Comparison of ENCODE assay signal across 9 mouse cellular contexts in genomic region chr11:88288805-88289340, GRCm38 (mm10). TPM values are rescaled to one million over a fixed set of nuclear protein-coding genes. Genes with fewer than 3 reads are reported as not detected.
DNase-seq lines count a peak whose midpoint lies in the region; ATAC-seq and TF ChIP-seq lines count a peak whose summit lies in the region.
"Had no signal": no experiment of that assay in that cellular context is flagged by ENCODE, and none has a peak within 500 bp of the region (broad histone marks: within the 10 kb centered on the region; RNA-seq: fewer than 3 reads in every experiment).

No protein-coding gene starts in this region.

- no peak overlapping the region; the same call in 1 of the 2 replicates for H3K27ac ChIP-seq in kidney, embryonic 16.5 days (ENCODE audit: low read length)
- H3K27ac ChIP-seq in cortical plate, adult 2 months (ENCODE audit: insufficient read depth, low read length): no peak overlapping the region
- H3K27ac ChIP-seq in forebrain, embryonic 16.5 days (ENCODE audit: low read length): peak overlapping the region; percentile 10; the same call in 1 of the 2 replicates
- 0 out of 2 replicates have a peak overlapping the region, but pooled peaks have one; percentile 41 for H3K27ac ChIP-seq in midbrain, embryonic 14.5 days (replicated peaks; ENCODE audit: low read depth, low read length)
- H3K27ac ChIP-seq: macrophage had no signal

- no peak overlapping the region for H3K4me2 ChIP-seq in kidney, embryonic 16.5 days (replicated peaks; ENCODE audit: low read depth, low read length)
- H3K4me2 ChIP-seq in forebrain, embryonic 16.5 days (ENCODE audit: low read length): no peak overlapping the region
- no peak overlapping the region for H3K4me2 ChIP-seq in midbrain, embryonic 14.5 days (ENCODE audit: low read length)

- H3K9ac ChIP-seq in kidney, embryonic 16.5 days (replicated peaks; ENCODE audit: low read length): no peak overlapping the region
- H3K9ac ChIP-seq in forebrain, embryonic 16.5 days (replicated peaks; ENCODE audit: low read depth, low read length): no peak overlapping the region; the same call in 1 of the 2 replicates
- no peak overlapping the region for H3K9ac ChIP-seq in midbrain, embryonic 14.5 days (replicated peaks; ENCODE audit: low read length)

- no peaks in the 10 kb centered on the region for H3K27me3 ChIP-seq in kidney, embryonic 16.5 days (ENCODE audit: insufficient read depth, low read length)
- no peaks in the 10 kb centered on the region for H3K27me3 ChIP-seq in forebrain, embryonic 16.5 days (replicated peaks; ENCODE audit: control insufficient read depth, insufficient read depth, low read length)
- no peaks in the 10 kb centered on the region for H3K27me3 ChIP-seq in midbrain, embryonic 14.5 days (ENCODE audit: control insufficient read depth, insufficient read depth, low read length)

- H3K4me1 ChIP-seq in kidney, embryonic 16.5 days (ENCODE audit: insufficient read depth, low read length): peaks cover 35% of the 10 kb centered on the region
- no peaks in the 10 kb centered on the region for H3K4me1 ChIP-seq in cortical plate, adult 2 months (ENCODE audit: control insufficient read depth, insufficient read depth, low read length)
- peaks cover 11% of the 10 kb centered on the region for H3K4me1 ChIP-seq in forebrain, embryonic 16.5 days (replicated peaks; ENCODE audit: control insufficient read depth, insufficient read depth, low read length)
- H3K4me1 ChIP-seq in midbrain, embryonic 14.5 days (ENCODE audit: control insufficient read depth, insufficient read depth, low read length): peaks cover 13% of the 10 kb centered on the region

- no peak overlapping the region for H3K4me3 ChIP-seq in kidney, embryonic 16.5 days (ENCODE audit: low read length)
- H3K4me3 ChIP-seq in cortical plate, adult 2 months (ENCODE audit: insufficient read depth, low read length): no peak overlapping the region
- H3K4me3 ChIP-seq in forebrain, embryonic 16.5 days (replicated peaks; ENCODE audit: low read length): no peak overlapping the region
- H3K4me3 ChIP-seq in midbrain, embryonic 14.5 days (replicated peaks; ENCODE audit: low read depth, low read length): no peak overlapping the region

- H3K36me3 ChIP-seq in kidney, embryonic 16.5 days (ENCODE audit: insufficient read depth, low read length): no peaks in the 10 kb centered on the region
- H3K36me3 ChIP-seq in forebrain, embryonic 16.5 days (ENCODE audit: control insufficient read depth, insufficient read depth): no peaks in the 10 kb centered on the region
- no peaks in the 10 kb centered on the region for H3K36me3 ChIP-seq in midbrain, embryonic 14.5 days (ENCODE audit: control insufficient read depth, insufficient read depth, low read length)

- 29% methylated on average over 12 of the region's 12 CpGs for WGBS in kidney, embryonic 16.5 days
- WGBS in forebrain, embryonic 16.5 days: 43% methylated on average over 12 of the region's 12 CpGs
- WGBS in midbrain, embryonic 14.5 days: 62% methylated on average over 12 of the region's 12 CpGs

- ATAC-seq in kidney, embryonic 16.5 days (ENCODE audit: low FRiP score, low TSS enrichment): peak; percentile 28; the same call in 1 of the 2 replicates
- peak; percentile 54 for ATAC-seq in forebrain, embryonic 16.5 days
- ATAC-seq in midbrain, embryonic 14.5 days (ENCODE audit: low FRiP score, low TSS enrichment): no peak

- H3K9me3 ChIP-seq in kidney, embryonic 16.5 days (ENCODE audit: low read length): no peaks in the 10 kb centered on the region
- H3K9me3 ChIP-seq in forebrain, embryonic 16.5 days (ENCODE audit: control insufficient read depth, low read length): no peaks in the 10 kb centered on the region
- no peaks in the 10 kb centered on the region for H3K9me3 ChIP-seq in midbrain, embryonic 14.5 days (ENCODE audit: control insufficient read depth, low read length)

- TF ChIP-seq POLR2A in cortical plate, adult 2 months (IDR thresholded peaks at IDR 0.05; ENCODE audit: extremely low read depth, insufficient read depth, low read length): no peak

- 0 out of 2 replicates have a peak, but pooled peaks have one; percentile 14 for TF ChIP-seq CTCF in cortical plate, adult 2 months (IDR thresholded peaks at IDR 0.05; ENCODE audit: extremely low read depth, insufficient read depth, low read length)

- no peak for DNase-seq in kidney, postnatal 25 days
- no peak for DNase-seq in midbrain, embryonic 14.5 days
- DNase-seq in right cerebral cortex, adult 18-20 months: no peak
- DNase-seq in adipocyte (ENCODE audit: low spot score): no peak

RNA-seq across cellular contexts. Expression of gene Ccdc182, which starts 5.0 kb away (rescaled TPM):
- 3.0 and 3.3 TPM in 2 replicates for polyA plus RNA-seq in kidney, embryonic 16.5 days (2015; fragmentation: Nextera tagmentation; extraction: Ambion mirVana)
- not detected in 2 replicates for polyA plus RNA-seq in cortical plate, adult 2 months (2012; rRNA removed)
- not detected in 2 replicates for polyA plus RNA-seq in forebrain, embryonic 16.5 days (2015; fragmentation: Nextera tagmentation; extraction: Ambion mirVana)
- polyA plus RNA-seq in midbrain, embryonic 14.5 days (2014; fragmentation: Nextera tagmentation; extraction: Ambion mirVana): 0.30 and 0.59 TPM in 2 replicates
- polyA plus RNA-seq: intestine, embryonic 14.5 days; macrophage had no signal

Comparison
In these comparisons a context has a peak if more than half of its experiments do, and no peak if none do; other contexts are left out.
1. H3K27ac ChIP-seq: peak in forebrain, embryonic 16.5 days (single experiment) and midbrain, embryonic 14.5 days (single experiment); none in kidney, embryonic 16.5 days (single experiment) and cortical plate, adult 2 months (single experiment).